Mouse (Mus musculus) small intestine, adult 2 months (tissue): Measurements from ENCODE around the gene Phgr1.

Experiments
- CTCF ChIP-seq: fragments of 200-500 bp; IDR thresholded peaks from 2 replicates; pipeline ENCODE4 v1.5.1; 2012; ENCODE audit warnings: low read depth, mild to moderate bottlenecking, control low read depth, inconsistent platforms, low read length, moderate library complexity, mixed read lengths; ENCODE audit not compliant: insufficient replicate concordance, insufficient read length; ENCODE audit errors: extremely low read depth
- POLR2A ChIP-seq: fragments of 200-500 bp; IDR thresholded peaks from 2 replicates; pipeline ENCODE4 v1.6.1; 2012; ENCODE audit warnings: low read depth, mild to moderate bottlenecking, control low read depth, inconsistent platforms, low read length, moderate library complexity

DNA sequence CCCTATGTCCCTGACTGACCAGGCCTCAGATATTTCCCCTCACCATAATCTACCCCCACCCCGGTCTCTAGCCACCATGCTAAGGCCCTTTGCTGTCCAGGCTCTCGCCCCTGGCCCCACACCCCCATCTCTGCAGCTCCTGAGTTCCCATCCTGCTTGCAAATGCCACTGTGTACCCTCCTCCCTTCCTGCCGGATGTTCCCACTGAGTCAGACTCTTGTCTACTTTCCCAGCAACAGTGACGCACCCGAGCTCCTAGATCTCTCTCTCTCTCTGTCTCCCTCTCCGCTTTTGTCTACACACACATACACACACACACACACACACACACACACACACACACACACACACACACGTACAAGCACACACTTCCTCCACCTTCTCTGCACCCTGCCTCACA is 9.1 kb upstream of the Phgr1 start:
- TF ChIP-seq POLR2A (no peak), CTCF (no peak)
